Mouse (Mus musculus): Measurements from ENCODE around the gene Ncam1.

DNA sequence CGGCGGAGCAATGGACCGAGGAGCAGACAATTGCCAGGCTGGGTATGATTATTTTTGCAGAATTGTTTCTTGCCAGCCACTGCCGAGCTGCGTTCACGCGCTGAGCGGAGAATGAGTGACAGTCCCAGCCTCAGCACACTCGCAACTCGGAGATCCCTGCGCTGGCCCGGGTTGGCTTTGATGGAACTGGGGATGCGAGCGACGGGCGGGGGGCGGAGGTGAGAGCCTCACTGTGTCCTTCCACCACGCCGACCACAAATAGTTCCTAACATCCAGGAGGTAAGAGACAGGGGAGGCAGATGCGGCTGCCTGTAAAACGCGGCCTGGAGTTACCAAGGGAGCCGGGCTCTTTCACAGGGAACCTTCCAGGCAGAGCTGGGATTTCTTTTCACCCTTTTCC is at the start of gene Ncam1:
- TF ChIP-seq CTCF (IDR thresholded peaks at IDR 0.05; ENCODE audit: low read depth) = no peak
- no peak for TF ChIP-seq EP300 (IDR thresholded peaks at IDR 0.05; ENCODE audit: low read depth)

Measured in liver, postnatal 0 days (tissue).